Mouse (Mus musculus): ENCODE measurements at regions not wholly inside any gene's neighbourhood (a gene's known extent, or its start where the extent isn't known, plus 50 kb on each side); places are given as distances from the start of the nearest gene placed in this dataset.

DNA sequence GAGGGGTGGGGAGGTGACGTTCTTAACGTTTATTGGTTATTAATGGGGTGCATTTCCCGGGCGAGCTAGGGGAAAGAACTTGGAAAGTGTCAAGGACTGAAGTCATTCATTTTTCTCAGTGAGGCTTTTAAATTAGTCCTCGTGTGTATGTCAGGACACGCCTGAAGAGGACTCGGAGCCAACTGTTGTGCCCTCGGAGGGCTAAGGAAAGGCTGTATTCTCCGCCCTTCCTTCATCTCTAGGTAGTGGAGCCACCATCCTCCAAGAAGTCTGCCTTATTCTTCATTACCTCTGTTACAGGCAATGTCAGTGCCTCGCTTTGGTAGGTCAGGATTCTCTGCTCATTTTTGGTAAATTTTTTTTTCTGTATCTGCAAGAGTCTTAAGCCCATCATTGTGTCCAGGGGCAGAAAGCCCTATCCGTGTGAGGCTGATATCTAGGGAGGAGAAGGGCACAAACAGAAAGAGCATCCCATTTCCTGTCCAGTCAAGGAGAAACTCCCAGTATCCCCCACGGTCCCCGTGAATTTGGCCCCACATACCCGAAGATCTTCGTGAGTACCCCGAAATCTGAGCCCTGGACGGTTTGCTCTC lies 84.2 kb upstream of the Calm2 start:
- DNase-seq = peak in 1 of 2 experiments; percentile 31
- intact Hi-C loops (cut with DNase I) = loop anchor here (2.0 kb wide), 3 partner anchors 40 to 214 kb away; partner anchors contain the start of gene Calm2

DNA sequence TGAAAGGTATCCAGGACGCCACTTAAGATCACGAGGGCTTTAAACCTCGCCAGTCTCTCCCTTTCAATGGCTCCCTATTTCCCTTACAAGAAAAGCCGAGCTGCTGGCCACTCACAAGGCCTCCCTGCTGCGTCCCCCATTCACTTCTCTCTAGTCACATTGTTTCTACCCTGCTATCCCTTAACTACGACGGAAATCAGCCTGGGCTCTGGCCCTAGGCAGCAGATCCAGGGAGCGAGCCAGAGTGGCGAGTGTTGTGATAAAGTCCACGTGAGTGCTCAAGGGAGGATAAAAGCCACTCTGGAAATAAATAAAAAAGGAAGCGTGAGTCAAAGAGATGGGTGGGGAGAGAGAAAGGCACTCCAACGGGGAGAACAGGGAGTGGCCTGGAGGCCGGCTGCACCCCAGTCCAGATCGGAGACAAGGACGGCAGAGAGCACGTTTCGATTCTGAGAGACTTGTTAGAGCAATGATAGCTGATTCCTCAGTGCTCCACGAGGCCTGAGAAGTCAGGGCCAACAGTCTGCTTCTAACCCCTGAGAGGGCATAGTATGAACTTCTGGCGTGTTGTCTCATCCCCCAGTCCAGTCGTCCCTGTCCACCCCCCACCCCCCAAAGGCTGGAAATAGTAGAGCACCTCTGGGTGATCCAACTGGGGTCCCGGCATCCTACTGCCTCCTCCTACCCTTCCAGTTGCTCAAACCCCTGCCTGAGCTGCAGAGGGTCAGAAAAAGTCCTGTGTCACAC lies 84.8 kb upstream of the Calm2 start:
- peak; percentile 42 to 49 for DNase-seq
- intact Hi-C loops (cut with DNase I) = loop anchor here (2.0 kb wide), 3 partner anchors 39 to 215 kb away; partner anchors contain the start of gene Calm2

DNA sequence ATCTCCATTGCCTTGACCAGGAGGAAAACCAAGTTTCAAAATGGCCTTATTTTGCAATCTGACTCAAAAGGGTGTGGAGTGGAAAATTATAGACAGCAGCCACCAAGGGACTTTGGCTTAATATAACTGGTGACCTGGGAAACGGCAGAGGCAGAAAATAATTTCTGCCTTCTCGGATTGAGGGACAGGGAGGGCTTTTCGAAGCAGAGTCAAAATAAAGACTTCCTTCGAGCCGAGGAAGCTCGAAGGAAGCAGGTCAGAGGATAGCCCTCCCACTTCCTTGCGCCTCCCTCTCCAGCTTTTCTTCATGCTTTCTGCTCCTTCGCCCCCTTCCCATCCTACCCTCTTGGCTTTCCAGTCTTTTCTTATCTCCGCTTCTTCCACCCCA lies 85.4 kb upstream of the Calm2 start:
- intact Hi-C loops (cut with DNase I) = no loop called here
- peak in 1 of 2 experiments; percentile 21 for DNase-seq

DNA sequence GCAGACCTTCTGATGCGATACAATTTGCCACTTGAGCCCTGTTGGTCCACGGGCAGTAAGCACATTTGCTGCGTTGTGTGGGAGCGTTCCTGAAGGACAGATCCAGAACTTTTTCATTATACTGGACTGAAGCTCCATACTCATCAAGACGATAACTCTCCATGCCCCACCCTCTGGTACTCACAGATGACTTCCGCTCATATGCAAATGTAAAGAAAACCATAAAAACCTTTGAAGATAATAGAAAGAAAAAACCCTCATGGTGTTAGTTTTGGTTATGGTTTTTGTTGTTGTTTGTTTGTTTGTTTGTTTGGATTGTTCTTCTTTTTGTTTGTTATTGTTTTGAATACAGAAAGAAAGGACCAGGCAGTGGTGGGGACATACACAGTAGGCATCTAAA lies 86.0 kb upstream of the Calm2 start:
- DNase-seq = no peak
- intact Hi-C loops (cut with DNase I) = no loop called here

DNA sequence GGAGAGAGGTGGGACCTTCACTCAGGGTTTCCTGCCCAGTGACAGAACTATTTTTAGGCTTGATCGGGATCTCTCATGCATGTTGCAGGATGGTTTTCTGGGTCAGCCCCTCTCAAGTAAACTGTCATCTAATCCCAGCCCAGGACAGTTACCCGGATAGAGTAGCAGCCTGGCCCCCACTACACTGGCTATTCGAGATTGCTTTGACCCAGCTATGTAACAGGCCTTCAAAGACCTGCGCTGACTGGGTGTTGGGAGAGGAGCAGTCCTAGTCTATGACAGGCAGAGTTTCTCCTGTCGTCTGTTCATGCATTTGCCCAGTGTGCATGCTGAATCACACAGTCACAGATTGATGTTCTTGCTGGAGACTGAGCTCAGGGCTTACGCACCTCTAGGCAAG lies 86.2 kb upstream of the Epcam start:
- intact Hi-C loops (cut with DNase I) = no loop called here
- DNase-seq = no peak

DNA sequence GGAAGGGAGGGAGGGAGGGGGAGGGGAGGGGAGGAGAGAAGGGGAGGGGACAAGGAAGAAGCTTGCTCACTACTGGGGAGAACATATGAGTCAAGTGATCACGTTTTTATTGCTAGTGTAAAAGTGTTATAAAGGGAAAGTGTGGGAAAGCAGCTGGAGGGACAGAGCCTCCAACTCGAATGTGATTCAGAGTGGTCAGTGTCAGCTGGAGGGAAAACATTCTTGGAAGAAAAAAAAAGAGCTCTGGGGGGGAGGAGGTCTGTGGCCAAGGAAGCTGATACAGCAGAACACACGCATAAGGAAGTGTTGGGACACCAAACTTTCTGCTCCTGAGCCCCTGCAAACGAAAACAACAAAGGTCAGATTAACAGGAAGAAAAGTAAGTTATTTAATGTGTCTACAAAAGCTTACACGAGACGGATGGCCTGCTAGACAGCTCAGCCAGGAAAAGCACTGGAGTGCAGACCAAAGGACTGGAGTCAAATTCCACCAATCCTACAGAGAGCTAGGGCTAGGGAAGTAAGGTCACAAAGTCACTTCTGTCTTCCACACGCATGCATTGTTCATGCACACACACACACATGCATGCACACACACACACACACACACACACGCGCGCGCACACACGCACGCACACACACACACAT lies 85.1 kb upstream of the Epcam start:
- intact Hi-C loops (cut with DNase I) = no loop called here
- DNase-seq = no peak

DNA sequence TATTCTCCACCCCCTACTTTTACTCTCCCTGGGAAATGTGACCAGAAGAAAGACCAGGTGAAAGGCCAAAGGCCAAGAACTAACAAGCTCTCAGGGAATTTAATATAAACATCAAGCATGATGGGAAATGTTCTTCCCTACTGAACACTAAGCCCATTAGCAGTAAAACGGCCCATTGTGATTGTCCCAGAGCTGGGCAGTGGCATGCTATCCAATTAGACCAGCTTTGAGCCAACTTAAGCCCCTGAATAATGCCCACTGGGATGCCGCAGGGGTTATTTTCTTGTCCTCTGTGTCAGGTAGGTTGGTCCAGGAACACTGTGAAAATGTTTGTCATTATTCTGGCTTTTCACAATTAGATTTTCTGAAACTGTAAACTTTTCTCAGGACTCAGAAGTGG lies 81.2 kb upstream of the Epcam start:
- no peak for DNase-seq
- intact Hi-C loops (cut with DNase I) = no loop called here

DNA sequence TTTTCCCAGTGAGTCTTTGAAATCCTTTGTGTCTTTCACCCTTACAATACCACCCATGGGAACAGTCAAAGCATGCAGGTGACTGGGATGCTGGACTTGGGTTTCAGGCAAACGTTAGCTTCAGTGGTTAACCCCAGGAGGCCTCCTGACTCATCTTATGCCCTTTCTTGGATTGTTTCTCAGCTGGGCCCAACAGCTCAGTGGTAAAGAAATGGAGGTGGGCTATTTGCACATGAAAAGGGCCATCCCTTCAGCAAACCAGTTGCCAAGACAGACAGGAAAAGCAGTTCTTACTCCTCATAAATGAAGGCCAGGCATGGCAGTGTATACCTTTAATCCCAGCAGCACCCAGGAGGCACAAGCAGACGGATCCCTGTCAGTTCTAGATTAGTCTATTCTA lies 77.4 kb upstream of the Epcam start:
- DNase-seq = no peak
- intact Hi-C loops (cut with DNase I) = no loop called here

DNA sequence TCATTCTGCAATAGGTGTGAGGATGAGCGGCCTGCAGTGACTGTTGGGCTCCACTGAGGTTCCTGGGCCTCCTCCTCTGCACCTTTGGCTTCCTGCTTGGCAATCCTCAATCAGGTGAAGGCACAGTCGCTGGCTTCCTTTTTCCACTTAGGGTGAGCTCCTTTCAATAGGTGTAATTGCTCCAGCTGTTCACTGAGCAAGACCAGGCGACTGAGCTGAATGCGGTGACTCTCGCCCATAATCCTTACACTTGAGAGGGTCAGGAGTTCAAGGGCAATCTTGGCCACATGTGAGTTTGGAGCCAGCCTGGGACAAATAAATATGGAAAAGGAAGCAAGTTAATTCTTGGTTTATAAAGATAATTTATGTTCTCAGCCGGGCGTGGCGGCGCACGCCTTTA lies 76.1 kb upstream of the Epcam start:
- no peak for DNase-seq
- intact Hi-C loops (cut with DNase I) = no loop called here

DNA sequence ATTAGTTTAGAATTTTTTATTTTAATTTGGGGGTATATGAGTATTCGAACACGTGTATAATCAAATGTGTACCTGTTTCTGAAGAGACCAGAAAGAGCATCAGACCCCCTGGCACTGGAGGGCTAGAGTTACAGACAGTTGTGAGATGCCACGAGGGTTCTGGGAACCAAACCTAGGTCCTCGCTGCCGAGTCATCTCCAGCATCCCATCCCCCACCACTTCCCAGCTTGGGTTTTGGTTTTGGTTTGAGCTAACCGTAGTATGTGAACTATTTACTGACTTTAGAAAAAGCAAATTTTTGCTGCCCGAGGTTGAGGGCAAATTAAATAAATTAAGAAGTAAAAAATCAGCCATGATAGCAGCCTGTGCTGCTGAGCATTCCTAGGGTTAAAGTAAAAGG lies 74.9 kb upstream of the Epcam start:
- DNase-seq = no peak
- intact Hi-C loops (cut with DNase I) = no loop called here

DNA sequence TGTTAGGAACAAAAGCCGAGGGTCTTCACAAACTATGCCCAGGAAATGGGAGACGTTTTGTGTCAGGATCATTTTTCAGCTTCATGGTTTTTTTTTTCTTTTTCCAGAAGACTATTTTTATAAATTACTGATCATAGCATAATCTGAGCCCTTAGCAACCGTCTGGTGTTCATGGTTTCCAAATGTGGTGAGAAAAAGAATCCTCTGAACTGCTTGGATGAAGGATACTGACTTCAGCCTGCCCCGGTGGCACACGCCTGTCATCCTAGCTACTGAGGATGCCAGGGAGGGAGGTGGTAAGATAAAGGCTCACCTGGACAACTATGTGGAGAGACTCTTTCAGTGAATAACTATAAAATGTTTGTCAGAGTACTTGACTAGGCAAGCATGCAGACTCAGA lies 72.4 kb upstream of the Epcam start:
- DNase-seq = no peak
- intact Hi-C loops (cut with DNase I) = no loop called here

DNA sequence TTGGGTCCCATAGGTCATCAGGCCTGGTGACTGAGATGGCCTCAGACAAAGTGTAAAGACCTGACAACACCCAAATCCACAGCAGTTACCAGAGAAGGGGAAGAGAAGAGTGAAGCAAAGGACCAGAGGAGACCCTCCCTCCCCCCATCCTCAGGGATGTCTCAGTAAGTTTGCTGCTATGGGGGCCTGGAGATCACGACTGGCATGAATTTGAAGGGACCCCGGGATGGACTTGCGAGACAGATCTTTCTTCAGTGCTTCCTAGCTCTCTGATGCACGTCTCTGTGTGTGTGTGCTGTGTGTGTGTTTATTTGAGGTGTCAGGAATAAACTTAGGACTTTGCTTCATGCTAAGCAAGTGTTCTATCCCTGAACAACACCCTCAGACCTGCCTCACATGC lies 70.1 kb upstream of the Epcam start:
- DNase-seq = no peak
- intact Hi-C loops (cut with DNase I) = no loop called here

DNA sequence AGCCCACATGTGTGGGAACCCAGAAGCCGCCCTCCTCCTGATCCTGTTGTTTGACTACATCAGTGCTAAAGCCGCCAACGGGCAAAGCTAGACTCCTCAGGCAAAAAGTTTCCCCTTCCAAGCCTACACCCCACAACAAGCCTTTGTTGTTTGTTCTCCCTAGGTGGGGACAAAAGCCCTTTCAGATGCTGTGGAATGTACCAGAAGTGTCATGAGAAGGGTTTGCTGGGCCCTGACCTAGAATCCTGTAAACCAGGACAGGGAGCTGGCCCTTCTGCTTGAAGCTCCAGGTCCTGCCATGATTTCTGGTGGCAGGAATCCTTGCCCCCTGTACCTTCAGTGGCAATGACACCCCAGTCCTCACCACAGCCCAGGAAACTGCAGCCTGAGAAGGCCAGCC lies 69.5 kb upstream of the Epcam start:
- intact Hi-C loops (cut with DNase I) = no loop called here
- no peak for DNase-seq

DNA sequence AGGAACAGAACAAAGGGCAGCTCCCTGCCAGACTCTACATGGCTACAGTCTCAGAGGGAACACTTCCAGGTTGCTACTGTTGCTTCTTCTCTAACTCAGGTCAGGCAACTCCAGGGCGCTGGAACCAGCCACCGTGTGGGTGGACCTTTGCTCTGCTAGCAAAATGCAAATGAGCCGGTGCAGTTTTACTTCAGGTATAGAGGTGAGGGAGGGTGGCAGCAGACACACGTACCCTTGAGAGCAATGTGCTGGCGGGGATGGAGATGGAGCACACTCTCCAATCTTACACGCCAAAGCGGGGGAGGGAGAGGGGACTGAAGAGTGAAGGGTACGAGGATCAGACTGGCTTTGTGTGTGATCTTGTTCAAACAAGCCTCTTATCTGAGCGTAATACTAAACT lies 68.8 kb upstream of the Epcam start:
- DNase-seq = no peak
- intact Hi-C loops (cut with DNase I) = no loop called here

DNA sequence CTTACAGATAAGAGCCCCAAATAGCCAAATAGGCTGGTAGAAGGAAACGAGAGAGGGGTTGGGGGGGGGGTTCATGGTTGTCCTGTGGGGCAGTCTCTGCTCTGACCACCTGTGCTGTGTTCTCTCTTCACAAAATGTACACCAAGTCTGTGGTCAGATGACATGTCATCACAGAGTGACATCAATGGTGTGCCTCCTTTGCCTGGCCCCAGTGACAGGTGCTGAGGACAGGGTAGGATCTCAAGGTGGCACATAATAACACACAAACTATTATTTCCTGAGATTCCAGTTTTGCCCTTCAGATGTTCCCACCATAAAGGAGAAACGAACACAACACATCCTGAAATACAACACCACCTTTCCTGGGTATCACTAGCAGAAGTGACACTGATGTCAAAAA lies 68.3 kb upstream of the Epcam start:
- intact Hi-C loops (cut with DNase I) = no loop called here
- DNase-seq = no peak

DNA sequence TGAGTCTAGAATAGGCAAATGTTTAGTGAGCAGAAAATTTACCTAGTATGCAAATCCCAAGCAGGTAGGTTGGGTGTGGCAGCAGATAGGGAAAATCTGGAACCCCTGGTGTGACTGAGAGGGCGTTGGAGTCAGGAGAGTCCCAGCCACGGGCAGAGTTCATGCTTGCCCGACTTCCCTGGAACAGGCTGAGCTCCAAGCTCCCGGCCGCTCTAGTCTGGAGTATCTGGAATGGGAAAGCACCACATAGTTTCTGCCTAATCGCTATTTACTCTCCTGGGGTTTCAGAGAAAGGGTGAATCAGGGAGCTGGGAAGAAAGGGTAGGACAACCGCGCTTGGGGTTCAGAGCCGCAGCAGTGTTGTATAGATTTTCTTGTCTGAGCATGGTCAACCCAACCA lies 65.8 kb upstream of the Epcam start:
- intact Hi-C loops (cut with DNase I) = loop anchor here (2.0 to 5.0 kb wide), 3 partner anchors 39 to 528 kb away; partner anchors contain the start of gene Calm2
- DNase-seq = no peak

DNA sequence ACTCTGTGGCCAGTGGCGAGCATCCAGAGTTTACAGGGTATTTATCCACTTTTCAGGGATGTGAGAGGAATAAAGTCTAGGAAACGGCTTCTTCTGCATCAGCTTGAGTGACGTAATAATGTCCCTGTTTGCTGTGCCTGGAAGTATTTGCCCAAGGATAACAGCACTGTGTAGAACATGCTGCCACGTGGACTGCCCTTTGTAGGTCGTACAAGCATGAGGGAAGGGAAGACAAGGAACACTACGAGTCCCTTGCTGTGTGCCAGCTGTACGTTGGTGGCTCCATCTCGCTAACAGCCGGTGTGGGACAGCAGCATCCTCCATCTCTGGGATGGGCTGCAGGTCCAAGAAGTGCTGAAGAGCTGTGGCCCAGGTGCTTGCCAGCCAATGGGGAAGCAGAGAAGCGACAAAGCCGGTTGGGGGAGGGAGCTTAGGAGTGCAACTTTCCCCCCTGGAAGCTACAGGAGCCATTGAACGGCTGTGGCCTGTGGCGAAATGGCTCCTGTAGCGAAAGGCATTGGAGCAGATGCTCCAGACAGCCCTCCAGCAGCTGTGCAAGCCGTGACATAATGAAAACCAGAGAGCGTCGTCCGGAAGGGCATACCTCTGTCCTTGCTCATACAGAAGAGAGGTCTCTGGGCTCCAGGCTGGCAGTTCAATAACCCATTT lies 65.0 kb upstream of the Epcam start:
- intact Hi-C loops (cut with DNase I) = loop anchor here (1.0 to 5.0 kb wide), 5 partner anchors 40 to 529 kb away; partner anchors contain the start of gene Calm2
- DNase-seq = no peak

DNA sequence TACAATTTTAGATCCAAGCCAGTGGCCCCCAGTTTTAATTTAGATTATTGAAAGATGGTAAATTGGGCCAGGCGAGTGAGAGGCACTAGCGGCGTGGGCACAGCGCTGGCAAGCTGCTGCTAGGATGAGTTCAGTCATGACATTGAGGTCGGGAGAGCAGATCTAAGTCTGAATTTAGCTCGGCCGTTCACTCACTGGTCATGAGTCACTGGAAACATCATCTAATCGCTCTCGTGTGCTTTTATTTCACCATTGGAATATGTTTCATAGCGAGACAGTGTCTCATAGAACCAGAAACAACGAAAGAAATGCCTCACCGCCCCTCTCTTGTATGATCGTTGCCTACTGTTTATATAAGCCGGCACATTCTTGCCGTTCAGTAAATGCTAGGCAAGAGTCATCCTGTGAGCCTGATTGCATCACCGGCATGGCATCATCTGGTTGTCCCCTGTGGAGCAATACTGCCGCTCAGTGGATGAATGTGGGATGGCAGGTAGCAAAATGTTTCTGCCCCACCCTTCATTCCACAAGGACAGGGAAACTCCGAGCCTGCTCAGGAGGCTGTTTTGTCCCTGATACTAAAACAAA lies 64.3 kb upstream of the Epcam start:
- intact Hi-C loops (cut with DNase I) = loop anchor here (1.0 to 5.0 kb wide), 5 partner anchors 41 to 529 kb away; partner anchors contain the start of gene Calm2
- peak; percentile 92 to 97 for DNase-seq

DNA sequence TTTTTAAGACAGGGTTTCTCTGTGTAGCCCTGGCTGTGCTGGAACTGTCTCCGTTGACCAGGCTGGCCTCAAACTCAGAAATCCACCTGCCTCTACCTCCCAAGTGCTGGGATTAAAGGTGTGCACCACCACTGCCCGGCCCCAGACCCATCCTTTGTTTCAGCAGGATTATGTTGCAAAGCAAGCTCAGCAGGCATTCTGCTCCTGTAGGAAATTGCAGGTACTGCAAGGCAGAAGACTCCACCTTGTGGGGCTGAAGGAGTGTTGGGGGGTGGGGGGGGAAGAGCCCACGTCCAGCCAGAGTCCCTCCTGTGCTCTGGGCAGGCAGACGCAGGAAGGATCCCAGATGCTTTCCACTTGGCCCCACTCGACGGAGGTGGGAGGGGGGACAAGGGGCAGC lies 52.2 kb upstream of the Epcam start:
- intact Hi-C loops (cut with DNase I) = no loop called here
- no peak for DNase-seq

DNA sequence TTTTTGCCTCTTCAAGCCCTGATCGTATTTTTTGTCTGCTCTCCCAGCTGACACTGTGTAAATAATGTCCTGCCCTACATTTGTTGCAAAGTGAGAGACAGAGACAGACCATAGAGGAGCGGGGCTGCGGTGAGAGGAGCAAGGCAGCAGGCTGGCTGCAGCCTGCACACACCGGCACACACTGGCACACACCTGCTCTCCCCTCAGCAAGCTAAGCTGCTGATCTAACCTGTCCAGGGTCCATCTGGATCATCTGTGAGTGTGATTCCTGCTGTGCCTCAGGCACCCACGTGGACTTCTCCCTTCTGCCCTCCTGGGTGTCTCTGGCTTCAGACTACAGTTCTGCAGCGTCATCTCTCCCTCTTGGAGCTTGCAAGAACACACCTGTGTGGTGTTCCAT lies 50.4 kb upstream of the Epcam start:
- no peak for DNase-seq
- intact Hi-C loops (cut with DNase I) = no loop called here

All from heart, postnatal 14 days (tissue).